Mouse (Mus musculus) myocyte (in vitro differentiated cells): ENCODE results near the gene Ints14.
A peak's percentile ranks its signal among the peaks of the same experiment; 100 is the strongest.

Experiments
- CEBPB ChIP-seq: IDR thresholded peaks from 2 replicates; pipeline ENCODE4 v1.6.1; 2011; ENCODE audit warnings: mild to moderate bottlenecking, moderate library complexity; ENCODE audit not compliant: poor library complexity, insufficient read depth, severe bottlenecking
- E2F4 ChIP-seq: IDR thresholded peaks from one replicate; pipeline ENCODE4 v1.6.1; 2011; ENCODE audit warnings: mild to moderate bottlenecking, control low read depth, moderate library complexity; ENCODE audit not compliant: insufficient read depth
- MAX ChIP-seq: IDR thresholded peaks from one replicate; pipeline ENCODE4 v1.6.1; 2011; ENCODE audit warnings: low read depth, mild to moderate bottlenecking, control low read depth
- MYOD1 ChIP-seq, 3 experiments: IDR thresholded peaks; one replicate each; pipeline ENCODE4 v1.6.1; 2011; ENCODE audit warnings: control low read depth in 2 of 3, low read depth in 2 of 3, mild to moderate bottlenecking in 2 of 3, moderate library complexity in 1 of 3; ENCODE audit not compliant: insufficient read length in 2 of 3, control insufficient read depth in 1 of 3
- MYOG ChIP-seq, 3 experiments: IDR thresholded peaks; one replicate each; pipeline ENCODE4 v1.6.1; 2011; ENCODE audit warnings: control low read depth in 2 of 3, low read depth in 2 of 3, mild to moderate bottlenecking in 2 of 3; ENCODE audit not compliant: insufficient read length in 2 of 3, control insufficient read depth in 1 of 3, insufficient read depth in 1 of 3
- POLR2A ChIP-seq: IDR thresholded peaks from one replicate; pipeline ENCODE4 v1.6.1; 2011; ENCODE audit warnings: low read depth, mild to moderate bottlenecking, control low read depth, moderate library complexity; ENCODE audit not compliant: insufficient read length
- POLR2AphosphoS2 ChIP-seq: IDR thresholded peaks from one replicate; pipeline ENCODE4 v1.6.1; 2011; ENCODE audit warnings: low read depth, control low read depth; ENCODE audit not compliant: insufficient read length
- REST ChIP-seq: IDR thresholded peaks from one replicate; pipeline ENCODE4 v1.6.1; 2011; ENCODE audit warnings: mild to moderate bottlenecking, control low read depth, moderate library complexity; ENCODE audit not compliant: insufficient read depth, insufficient read length
- SRF ChIP-seq: IDR thresholded peaks from one replicate; pipeline ENCODE4 v1.6.1; 2011; ENCODE audit warnings: low read depth; ENCODE audit not compliant: control insufficient read depth, insufficient read length
- TCF12 ChIP-seq: IDR thresholded peaks from one replicate; pipeline ENCODE4 v1.6.1; 2011; ENCODE audit warnings: mild to moderate bottlenecking, control low read depth; ENCODE audit not compliant: poor library complexity, insufficient read depth, severe bottlenecking
- TCF3 ChIP-seq: IDR thresholded peaks from one replicate; pipeline ENCODE4 v1.6.1; 2011; ENCODE audit warnings: low read depth, control low read depth; ENCODE audit not compliant: insufficient read length
- USF1 ChIP-seq: IDR thresholded peaks from one replicate; pipeline ENCODE4 v1.6.1; 2011; ENCODE audit warnings: low read depth, mild to moderate bottlenecking, control low read depth, moderate library complexity

GRCm38 (mm10) chr9:64926201-64926991, 34.3 kb upstream of the Ints14 start:
- TF ChIP-seq POLR2A (no peak), TCF12 (no peak), TCF3 (no peak), E2F4 (no peak), REST (no peak), POLR2AphosphoS2 (peak; percentile 51), USF1 (no peak), MAX (no peak), MYOG (IDR thresholded peaks at IDR 0.05; ENCODE audit: control insufficient read depth in 1 of 3, insufficient read depth in 1 of 3, insufficient read length in 2 of 3, low read depth in 2 of 3) (no peak), SRF (no peak), CEBPB (no peak), MYOD1 (IDR thresholded peaks at IDR 0.05; ENCODE audit: control insufficient read depth in 1 of 3, insufficient read length in 2 of 3, low read depth in 2 of 3) (no peak)
